17 mouse cellular contexts compared by ENCODE assay signal in the genomic region with DNA sequence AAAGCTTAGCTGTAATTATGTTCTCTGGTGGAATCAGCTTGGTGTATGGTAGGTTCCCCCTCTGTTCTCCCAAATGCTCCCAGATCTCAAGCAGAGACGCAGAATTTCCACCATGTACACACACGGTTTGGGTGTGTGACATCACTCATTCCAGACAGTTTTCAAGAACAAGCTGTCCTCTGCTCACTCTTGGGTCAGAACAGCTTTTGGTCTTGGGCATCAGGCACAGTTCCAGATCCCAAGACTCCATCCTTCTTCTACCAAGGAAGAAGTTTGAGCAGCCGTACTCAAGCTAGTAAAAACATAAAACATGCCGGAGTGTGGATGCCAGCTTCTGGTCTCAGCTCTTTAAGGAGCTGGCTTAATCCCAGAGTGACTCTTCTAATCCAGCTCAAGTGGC. TPM values are rescaled to one million over a fixed set of nuclear protein-coding genes. Genes with fewer than 3 reads are reported as not detected.
"Had no signal": no experiment of that assay in that cellular context is flagged by ENCODE, and none has a peak within 500 bp of the region (broad histone marks: within the 10 kb centered on the region; RNA-seq: fewer than 3 reads in every experiment).

No protein-coding gene starts in this region.

- H3K9me3 ChIP-seq: liver, embryonic 12.5 days; midbrain, embryonic 10.5 days; midbrain, embryonic 12.5 days; neural tube, embryonic 13.5 days; neural tube, embryonic 15.5 days had no signal

- H3K36me3 ChIP-seq: liver, embryonic 12.5 days; midbrain, embryonic 10.5 days; midbrain, embryonic 12.5 days; neural tube, embryonic 13.5 days; neural tube, embryonic 15.5 days had no signal

- H3K4me3 ChIP-seq: liver, embryonic 12.5 days; midbrain, embryonic 10.5 days; midbrain, embryonic 12.5 days; myocyte; neural tube, embryonic 13.5 days; neural tube, embryonic 15.5 days had no signal

- H3K27ac ChIP-seq: liver, embryonic 12.5 days; liver, embryonic 14.5 days; midbrain, embryonic 10.5 days; midbrain, embryonic 12.5 days; neural tube, embryonic 13.5 days; neural tube, embryonic 15.5 days had no signal

- DNase-seq: lung, embryonic 14.5 days; midbrain, embryonic 14.5 days; retina, postnatal 1 day; right cerebral cortex, adult 18-20 months; right cerebral cortex, postnatal 25 days; right cerebral cortex, postnatal 4 days; spleen, adult 18-20 months; thymus, adult 18-20 months; thymus, postnatal 14 days; thymus, postnatal 36 days had no signal

- H3K4me1 ChIP-seq: liver, embryonic 12.5 days; midbrain, embryonic 12.5 days; neural tube, embryonic 13.5 days had no signal

- H3K27me3 ChIP-seq: liver, embryonic 12.5 days; midbrain, embryonic 12.5 days; neural tube, embryonic 13.5 days; neural tube, embryonic 15.5 days had no signal

RNA-seq across cellular contexts. Expression of a gene that starts 54.6 kb away (rescaled TPM):
- polyA plus RNA-seq: myocyte had no signal
